Mouse (Mus musculus) thymus, postnatal 14 days (tissue): ENCODE measurements at regions not wholly inside any gene's neighbourhood (a gene's known extent, or its start where the extent isn't known, plus 50 kb on each side); places are given as distances from the start of the nearest gene placed in this dataset.

Experiments
- DNase-seq: peaks from one replicate; pipeline ENCODE4 v3.0.0; 2021

GRCm38 (mm10) chr19:6684921-6685320 is 142.1 kb upstream of the Slc22a12 start:
- no peak for DNase-seq

- no peak for DNase-seq
Observed at GRCm38 (mm10) chr19:6679392-6680307, 136.8 kb upstream of the Slc22a12 start.

GRCm38 (mm10) chr19:6677511-6677910 is 134.7 kb upstream of the Slc22a12 start:
- DNase-seq, result no peak

- DNase-seq, result no peak
Observed at GRCm38 (mm10) chr19:6675586-6675985, 132.8 kb upstream of the Slc22a12 start.

- DNase-seq, result no peak
Observed at GRCm38 (mm10) chr19:6671696-6672095, 128.9 kb upstream of the Slc22a12 start.

GRCm38 (mm10) chr19:6669881-6670280 is 127.0 kb upstream of the Slc22a12 start:
- DNase-seq, result peak; percentile 33

- DNase-seq, result no peak
Observed at GRCm38 (mm10) chr19:6668545-6668944, 125.7 kb upstream of the Slc22a12 start.

- DNase-seq, result no peak
Observed at GRCm38 (mm10) chr19:6666187-6666722, 123.4 kb upstream of the Slc22a12 start.

- DNase-seq, result no peak
Observed at GRCm38 (mm10) chr19:6665264-6666054, 122.6 kb upstream of the Slc22a12 start.

GRCm38 (mm10) chr19:6664311-6664952 is 121.6 kb upstream of the Slc22a12 start:
- DNase-seq, result no peak

GRCm38 (mm10) chr19:6663391-6663790 is 120.6 kb upstream of the Slc22a12 start:
- DNase-seq, result peak; percentile 78

- no peak for DNase-seq
Observed at GRCm38 (mm10) chr19:6662346-6662939, 119.6 kb upstream of the Slc22a12 start.

- no peak for DNase-seq
Observed at GRCm38 (mm10) chr19:6661508-6661871, 118.7 kb upstream of the Slc22a12 start.

- no peak for DNase-seq
Observed at GRCm38 (mm10) chr19:6660723-6661507, 118.1 kb upstream of the Slc22a12 start.

GRCm38 (mm10) chr19:6660157-6660556 is 117.3 kb upstream of the Slc22a12 start:
- no peak for DNase-seq

GRCm38 (mm10) chr19:6654550-6654949 is 111.7 kb upstream of the Slc22a12 start:
- no peak for DNase-seq

- DNase-seq, result peak; percentile 61
Observed at GRCm38 (mm10) chr19:6652775-6653174, 109.9 kb upstream of the Slc22a12 start.

- DNase-seq, result no peak
Observed at GRCm38 (mm10) chr19:6651192-6651591, 108.4 kb upstream of the Slc22a12 start.

- DNase-seq, result no peak
Observed at GRCm38 (mm10) chr19:6649885-6650284, 107.1 kb upstream of the Slc22a12 start.

GRCm38 (mm10) chr19:6647686-6648085 is 104.9 kb upstream of the Slc22a12 start:
- DNase-seq, result no peak

- no peak for DNase-seq
Observed at GRCm38 (mm10) chr19:6647216-6647615, 104.4 kb upstream of the Slc22a12 start.

GRCm38 (mm10) chr19:6645912-6646311 is 103.1 kb upstream of the Slc22a12 start:
- DNase-seq, result no peak
